Mouse (Mus musculus) urinary bladder, adult 18-20 months (tissue): ENCODE measurements around the gene Hnrnpl.

Source experiments
- DNase-seq, 2 experiments: peaks; one replicate each; pipeline ENCODE4 v3.0.0; 2022; ENCODE audit warnings: low spot score in 2 of 2, mixed read lengths in 2 of 2

The Hnrnpl gene

DNA sequence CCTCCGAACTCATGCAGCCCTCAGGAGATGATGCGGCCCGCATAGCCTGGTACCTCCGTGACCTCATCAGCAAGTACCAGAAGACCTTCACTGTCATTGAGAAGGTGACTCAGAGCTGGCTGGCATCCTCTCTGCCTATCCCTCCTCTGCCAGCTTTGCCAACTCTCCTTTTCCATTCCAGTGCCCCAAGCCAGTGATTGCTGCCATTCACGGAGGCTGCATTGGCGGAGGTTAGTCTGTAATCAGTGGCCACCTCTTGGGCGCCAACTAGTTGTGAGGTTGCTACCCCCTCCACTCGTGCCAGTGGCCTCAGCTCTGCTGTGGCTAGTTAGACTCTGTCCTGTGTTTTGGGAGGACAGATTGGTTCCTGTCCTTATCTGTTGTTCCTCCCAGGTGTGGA is 21.5 kb downstream of the Hnrnpl start:
- no peak for DNase-seq

DNA sequence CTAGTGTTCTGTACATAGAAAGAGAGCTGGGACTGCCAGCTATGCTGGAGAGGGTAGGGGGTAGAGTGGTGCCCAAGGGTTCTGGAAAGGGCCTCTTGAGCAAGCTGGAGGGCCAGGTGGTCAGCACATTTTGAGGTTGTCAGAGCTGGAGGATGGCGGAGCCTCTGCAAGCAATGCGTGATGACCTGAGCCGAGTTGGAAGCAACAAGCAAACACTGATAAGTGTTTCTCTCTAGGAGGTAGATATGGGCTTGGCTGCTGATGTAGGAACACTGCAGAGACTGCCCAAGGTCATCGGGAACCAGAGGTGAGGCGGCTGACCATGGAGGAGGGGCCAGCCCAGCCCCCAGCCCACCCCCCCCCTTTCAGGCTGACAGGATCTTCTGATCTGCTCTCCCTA is 22.6 kb downstream of the Hnrnpl start:
- no peak for DNase-seq

DNA sequence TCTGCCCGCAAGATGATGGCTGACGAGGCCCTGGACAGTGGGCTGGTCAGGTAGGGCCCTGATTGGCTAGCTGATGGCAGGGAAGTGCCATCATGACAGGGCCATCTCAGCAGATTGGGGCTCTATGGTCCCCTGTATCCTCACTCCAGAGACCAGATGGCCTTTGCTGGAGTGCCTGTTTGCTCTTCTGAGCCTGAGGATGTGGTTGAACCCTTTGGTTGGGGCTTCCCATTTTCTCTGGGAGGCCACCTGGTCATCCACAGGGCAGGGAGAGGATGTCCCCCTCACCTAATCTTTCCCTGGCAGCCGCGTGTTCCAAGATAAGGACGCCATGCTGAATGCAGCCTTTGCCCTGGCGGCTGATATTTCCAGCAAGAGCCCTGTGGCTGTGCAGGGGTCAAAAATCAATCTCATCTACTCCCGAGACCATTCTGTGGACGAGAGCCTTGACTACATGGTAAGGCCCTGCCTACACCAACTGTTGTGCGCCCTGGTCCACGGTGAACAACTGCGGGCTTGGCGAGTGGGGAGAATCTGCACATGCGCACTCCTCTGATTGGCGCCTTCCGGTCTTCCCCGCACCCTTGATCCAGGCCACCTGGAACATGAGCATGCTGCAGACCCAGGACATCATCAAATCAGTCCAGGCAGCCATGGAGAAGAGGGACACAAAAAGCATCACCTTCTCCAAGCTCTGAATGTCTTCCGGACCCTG is 23.2 kb downstream of the Hnrnpl start:
- no peak for DNase-seq

- DNase-seq = no peak
These were observed 23.8 kb downstream of the Hnrnpl start for GRCm38 (mm10) chr7:28832137-28832536.

GRCm38 (mm10) chr7:28833723-28834347 is 25.5 kb downstream of the Hnrnpl start, which contains the start of gene Lgals4:
TSS of gene Lgals4 (plus strand) at chr7:28833854.
- no peak for DNase-seq

DNA sequence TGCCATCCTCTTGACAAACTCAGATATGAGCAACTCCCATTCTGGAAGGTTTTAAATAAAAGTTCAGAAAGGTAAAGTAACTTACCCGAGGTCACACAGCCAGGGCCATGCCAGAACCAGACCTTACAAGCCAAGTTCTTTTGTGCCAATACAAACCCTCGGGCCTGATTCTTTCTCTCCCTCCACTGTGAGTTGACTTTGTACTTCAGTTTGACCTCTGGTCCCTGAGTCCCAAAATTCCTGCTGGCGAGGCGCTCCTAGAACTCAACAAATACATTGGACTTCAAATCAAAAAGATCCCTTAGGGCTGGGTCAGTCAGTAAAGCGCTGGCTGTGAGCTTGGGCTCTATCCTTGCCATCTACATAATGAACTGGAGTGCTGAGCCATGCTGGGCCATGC is 28.6 kb downstream of the Hnrnpl start:
- DNase-seq = no peak

GRCm38 (mm10) chr7:28838331-28838730 is 30.0 kb downstream of the Hnrnpl start:
- DNase-seq = no peak

- DNase-seq = no peak
These were observed 38.9 kb downstream of the Hnrnpl start for GRCm38 (mm10) chr7:28847273-28847672.

DNA sequence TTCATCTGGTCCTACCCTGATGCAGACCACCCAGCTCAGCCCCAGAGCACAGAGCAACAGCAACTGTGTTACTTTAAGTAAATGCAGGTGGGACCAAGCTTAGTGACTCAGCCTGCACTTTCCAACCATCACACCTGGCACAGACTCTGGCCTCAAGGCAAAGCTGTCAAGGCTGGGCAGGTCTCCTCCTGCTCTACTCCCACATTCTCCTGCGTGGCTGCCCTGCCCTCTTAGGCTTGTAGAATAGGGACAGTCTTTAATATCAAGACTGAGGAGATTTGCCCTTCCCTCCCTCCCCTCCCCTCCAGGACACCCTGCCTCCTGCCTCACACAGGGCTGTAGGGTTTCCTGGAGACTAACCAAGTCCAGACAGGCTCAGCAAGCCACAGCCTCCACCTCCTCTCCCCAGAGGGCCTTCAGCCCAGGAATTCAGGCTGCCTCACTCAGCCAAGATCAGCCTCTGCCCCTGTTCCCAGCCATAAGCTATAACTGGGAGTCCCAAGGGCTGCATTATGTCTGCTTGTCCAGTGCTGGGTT is 41.4 kb downstream of the Hnrnpl start:
- DNase-seq = peak in 1 of 2 experiments; percentile 66

- DNase-seq = no peak
These were observed 42.3 kb downstream of the Hnrnpl start for GRCm38 (mm10) chr7:28850642-28851041.

GRCm38 (mm10) chr7:28859953-28860352 is 51.6 kb downstream of the Hnrnpl start:
- no peak for DNase-seq

DNA sequence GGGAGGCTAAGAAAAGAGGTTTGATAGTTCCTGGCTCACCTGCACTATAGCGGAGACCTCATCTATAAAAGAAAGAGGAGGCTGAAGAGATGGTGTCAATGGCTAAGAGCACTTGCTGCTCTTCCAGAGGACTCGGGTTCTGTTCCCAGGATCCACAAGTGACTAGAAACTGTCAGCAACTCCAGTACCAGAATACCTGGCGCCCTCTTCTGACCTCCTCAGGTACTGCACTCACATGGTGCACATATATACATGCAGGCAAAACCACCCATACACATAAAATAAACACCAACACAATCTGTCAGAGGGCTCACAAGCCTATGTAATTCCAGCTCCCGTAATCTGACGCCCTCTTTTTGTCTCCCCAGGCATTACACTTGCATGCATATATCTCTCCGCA is 52.6 kb downstream of the Hnrnpl start:
- DNase-seq = no peak

DNA sequence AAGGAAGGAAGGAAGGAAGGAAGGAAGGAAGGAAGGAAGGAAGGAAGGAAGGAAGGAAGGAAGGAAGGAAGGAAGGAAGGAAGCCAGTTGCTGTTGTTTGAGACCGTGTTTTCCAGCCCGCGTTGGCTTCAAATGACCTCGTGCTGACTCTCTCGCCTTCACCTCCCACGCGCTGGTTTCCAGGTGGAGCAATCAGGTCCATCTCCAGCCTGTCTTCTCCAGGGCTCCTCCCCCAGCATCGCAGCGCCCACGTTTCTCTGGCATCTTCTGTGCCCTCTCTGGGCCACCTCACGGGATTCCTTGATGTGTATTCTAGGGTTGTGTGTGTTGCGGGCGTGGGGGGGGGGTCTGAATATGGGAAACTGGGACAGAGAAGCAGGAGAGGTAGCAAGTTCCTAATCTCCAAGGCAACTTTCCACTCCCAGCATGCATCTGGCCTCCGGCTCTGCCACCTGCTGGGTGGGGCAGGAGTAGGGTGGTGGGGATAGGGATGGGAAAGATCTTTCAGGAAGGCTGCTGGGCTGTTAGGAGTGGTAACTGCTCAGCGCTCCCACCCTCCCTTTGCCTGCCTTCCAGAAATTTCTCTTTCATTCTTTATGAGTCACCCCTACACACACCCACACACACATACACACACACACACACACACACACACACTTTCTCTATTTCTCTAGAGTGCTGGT is 54.6 kb downstream of the Hnrnpl start:
- no peak for DNase-seq

GRCm38 (mm10) chr7:28863540-28863939 is 55.2 kb downstream of the Hnrnpl start, which contains the start of gene Lgals7:
TSS of gene Lgals7 (plus strand) at chr7:28863853.
- no peak for DNase-seq

GRCm38 (mm10) chr7:28864288-28864750 is 56.0 kb downstream of the Hnrnpl start:
- no peak for DNase-seq

GRCm38 (mm10) chr7:28865481-28866300 is 57.4 kb downstream of the Hnrnpl start:
- DNase-seq = peak; percentile 68 to 78

- DNase-seq = no peak
These were observed 58.6 kb downstream of the Hnrnpl start for GRCm38 (mm10) chr7:28866769-28867507.

DNA sequence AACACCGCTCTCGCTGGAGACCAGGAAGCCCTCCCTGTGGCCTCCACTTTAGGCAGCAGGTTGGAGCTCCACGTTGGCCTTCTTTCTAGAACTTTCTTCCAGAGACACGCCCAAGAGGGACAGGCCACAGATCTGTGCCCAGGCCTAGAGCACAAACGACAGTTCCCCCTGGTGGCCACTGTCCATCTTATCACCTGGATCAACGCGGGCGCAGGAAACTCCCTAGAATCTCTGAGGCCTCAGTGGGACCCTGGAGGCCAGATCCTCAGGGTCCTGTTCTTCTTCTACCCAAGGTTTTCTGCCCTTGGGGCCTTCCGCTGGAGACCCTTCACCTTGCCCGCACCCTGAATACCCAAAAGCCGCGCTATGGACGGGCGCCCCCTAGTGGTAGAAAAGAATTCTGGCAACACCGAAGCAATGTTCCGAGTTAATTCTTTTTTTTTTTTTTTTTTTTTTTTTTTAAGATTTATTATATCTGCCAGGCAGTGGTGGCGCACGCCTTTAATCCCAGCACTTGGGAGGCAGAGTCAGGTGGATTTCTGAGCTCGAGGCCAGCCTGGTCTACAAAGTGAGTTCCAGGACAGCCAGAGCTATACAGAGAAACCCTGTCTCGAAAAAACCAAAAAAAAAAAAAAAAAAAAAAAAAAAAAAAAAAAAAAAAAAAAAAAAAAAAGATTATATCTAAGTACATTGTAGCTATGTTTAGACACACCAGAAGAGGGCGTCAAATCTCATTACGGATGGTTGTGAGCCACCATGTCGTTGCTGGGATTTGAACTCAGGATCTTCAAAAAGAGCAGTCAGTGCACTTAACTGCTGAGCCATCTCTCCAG is 59.4 kb downstream of the Hnrnpl start:
- peak; percentile 56 to 64 for DNase-seq

DNA sequence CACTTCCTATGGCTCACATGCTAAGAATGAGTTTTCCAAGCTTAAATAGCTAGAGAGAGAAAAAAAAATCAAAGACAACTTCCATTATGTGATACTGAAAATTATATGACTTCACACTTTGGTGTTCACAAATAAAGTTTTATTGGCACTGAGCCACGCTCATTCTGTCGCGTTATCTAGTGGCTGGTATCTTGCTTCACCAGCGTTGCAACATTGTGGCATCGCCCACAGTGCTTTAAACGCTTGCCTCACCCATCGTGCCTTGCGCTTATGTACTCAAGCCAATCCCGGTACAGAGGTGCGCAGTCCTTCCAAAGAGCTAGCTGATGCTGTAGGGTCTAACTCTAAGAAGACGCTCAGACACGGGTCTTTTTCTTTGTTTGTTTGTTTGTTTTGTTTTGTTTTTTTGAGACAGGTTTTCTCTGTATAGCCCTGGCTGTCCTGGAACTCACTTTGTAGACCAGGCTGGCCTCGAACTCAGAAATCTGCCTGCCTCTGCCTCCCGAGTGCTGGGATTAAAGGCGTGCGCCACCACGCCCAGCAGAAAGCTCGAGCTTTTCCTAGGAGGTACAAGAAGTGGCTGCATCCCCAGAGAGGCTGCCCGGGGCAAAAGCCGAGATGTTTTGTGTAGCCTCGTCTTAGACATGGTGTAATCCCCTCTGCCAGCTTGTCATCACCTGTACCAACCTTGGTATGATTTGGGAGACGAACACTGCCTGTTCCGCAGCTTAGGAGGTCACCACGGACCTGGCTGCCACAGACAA is 62.7 kb downstream of the Hnrnpl start:
- no peak for DNase-seq
